Mouse (Mus musculus) olfactory bulb, adult 2 months (tissue): ENCODE measurements around the gene Ssmem1.

Experiments used
- CTCF ChIP-seq: fragments of 200-500 bp; IDR thresholded peaks from 2 replicates; pipeline ENCODE4 v1.5.1; 2012; ENCODE audit warnings: low read depth, mild to moderate bottlenecking, low read length, moderate library complexity; ENCODE audit not compliant: insufficient read depth
- POLR2A ChIP-seq: fragments of 200-500 bp; IDR thresholded peaks from 2 replicates; pipeline ENCODE4 v1.6.1; 2012; ENCODE audit warnings: mild to moderate bottlenecking, low read depth, low read length, moderate library complexity; ENCODE audit not compliant: insufficient read depth

- TF ChIP-seq CTCF (no peak), POLR2A (no peak)
Measured at GRCm38 (mm10) chr6:30553381-30554010, 43.8 kb downstream of the Ssmem1 start.
